Mouse (Mus musculus) kidney, embryonic 15.5 days (tissue): ENCODE measurements at regions not wholly inside any gene's neighbourhood (a gene's known extent, or its start where the extent isn't known, plus 50 kb on each side); places are given as distances from the start of the nearest gene placed in this dataset.

Experiments
- ATAC-seq: fragments of 200-750 bp; cut with Nextera tagmentation; replicated peaks from 2 replicates; pipeline ENCODE4 v1.8.0; 2017; ENCODE audit warnings: moderate TSS enrichment; ENCODE audit not compliant: low FRiP score
- H3K27ac ChIP-seq: fragments of 300-500 bp; sonication (generic); 2 replicates; pipeline ENCODE4 v1.5.1; 2015; ENCODE audit warnings: mild to moderate bottlenecking, inconsistent platforms
- H3K27me3 ChIP-seq: fragments of 300-500 bp; sonication (generic); 2 replicates; pipeline ENCODE4 v1.6.1; 2015; ENCODE audit warnings: inconsistent platforms
- H3K36me3 ChIP-seq: fragments of 300-500 bp; sonication (generic); 2 replicates; pipeline ENCODE4 v1.6.1; 2015; ENCODE audit warnings: inconsistent platforms
- H3K4me1 ChIP-seq: fragments of 300-500 bp; sonication (generic); 2 replicates; pipeline ENCODE4 v1.6.1; 2015; ENCODE audit warnings: inconsistent platforms
- H3K4me2 ChIP-seq: fragments of 300-500 bp; sonication (generic); 2 replicates; pipeline ENCODE4 v1.6.1; 2015; ENCODE audit warnings: moderate library complexity, mild to moderate bottlenecking, inconsistent platforms
- H3K4me3 ChIP-seq: fragments of 300-500 bp; sonication (generic); replicated peaks from 2 replicates; pipeline ENCODE4 v1.5.1; 2015; ENCODE audit warnings: mild to moderate bottlenecking, inconsistent platforms
- H3K9ac ChIP-seq: fragments of 300-500 bp; sonication (generic); 2 replicates; pipeline ENCODE4 v1.6.1; 2015; ENCODE audit warnings: mild to moderate bottlenecking, inconsistent platforms
- H3K9me3 ChIP-seq: fragments of 300-500 bp; sonication (generic); replicated peaks from 2 replicates; pipeline ENCODE4 v1.6.1; 2016; ENCODE audit warnings: inconsistent platforms
- WGBS: fragments of 180-500 bp; shearing (Covaris S2); methylation state at CpG from one replicate; pipeline ENCODE4 v1.1.7; 2015; ENCODE audit warnings: mixed read lengths; 5-methylcytosine and 5-hydroxymethylcytosine counted together

GRCm38 (mm10) chr4:105356616-105357015, 199.5 kb downstream of the Plpp3 start:
- Histone ChIP-seq H3K27me3 (no peaks in the 10 kb centered on the region), H3K4me3 (no peak overlapping the region), H3K9ac (no peak overlapping the region), H3K4me1 (peaks cover 7% of the 10 kb centered on the region), H3K4me2 (no peak overlapping the region), H3K27ac (peak overlapping the region; percentile 48; the same call in 1 of the 2 replicates), H3K36me3 (no peaks in the 10 kb centered on the region), H3K9me3 (no peaks in the 10 kb centered on the region)
- no peak for ATAC-seq
- 74% methylated on average over 3 of the region's 3 CpGs for WGBS

GRCm38 (mm10) chr4:105358725-105359124, 201.6 kb downstream of the Plpp3 start:
- no peak overlapping the region for H3K4me2 ChIP-seq
- no peaks in the 10 kb centered on the region for H3K36me3 ChIP-seq
- ATAC-seq = no peak
- H3K4me1 ChIP-seq = no peaks in the 10 kb centered on the region
- H3K27ac ChIP-seq = no peak overlapping the region
- no peak overlapping the region for H3K4me3 ChIP-seq
- WGBS = 26% methylated on average over 2 of the region's 2 CpGs
- H3K9me3 ChIP-seq = no peaks in the 10 kb centered on the region
- H3K9ac ChIP-seq = no peak overlapping the region
- no peaks in the 10 kb centered on the region for H3K27me3 ChIP-seq

- 77% methylated on average over 6 of the region's 6 CpGs for WGBS
- H3K4me2 ChIP-seq = no peak overlapping the region
- no peak overlapping the region for H3K4me3 ChIP-seq
Observed at GRCm38 (mm10) chr4:105364496-105364895, 207.3 kb downstream of the Plpp3 start.

GRCm38 (mm10) chr4:105365076-105365475, 207.9 kb downstream of the Plpp3 start:
- peak overlapping the region; percentile 29; the same call in 1 of the 2 replicates for H3K27ac ChIP-seq
- no peak overlapping the region for H3K4me3 ChIP-seq
- H3K9ac ChIP-seq = no peak overlapping the region
- 64% methylated on average over 5 of the region's 5 CpGs for WGBS
- no peaks in the 10 kb centered on the region for H3K9me3 ChIP-seq
- peaks cover 8% of the 10 kb centered on the region; the same call in 1 of the 2 replicates for H3K4me1 ChIP-seq
- H3K36me3 ChIP-seq = no peaks in the 10 kb centered on the region
- H3K27me3 ChIP-seq = no peaks in the 10 kb centered on the region
- no peak overlapping the region for H3K4me2 ChIP-seq
- peak; percentile 85 for ATAC-seq

More at GRCm38 (mm10) chr4:105364496-105364895, 207.3 kb downstream of the Plpp3 start:
- no peak for ATAC-seq
- Histone ChIP-seq H3K27ac (0 out of 2 replicates have a peak overlapping the region, but pooled peaks have one; percentile 29), H3K9ac (no peak overlapping the region), H3K4me1 (peaks cover 8% of the 10 kb centered on the region; the same call in 1 of the 2 replicates), H3K36me3 (no peaks in the 10 kb centered on the region), H3K9me3 (no peaks in the 10 kb centered on the region), H3K27me3 (no peaks in the 10 kb centered on the region)

GRCm38 (mm10) chr4:105376591-105376990, 219.4 kb downstream of the Plpp3 start:
- H3K9me3 ChIP-seq = no peaks in the 10 kb centered on the region
- no peaks in the 10 kb centered on the region for H3K27me3 ChIP-seq
- H3K9ac ChIP-seq = no peak overlapping the region
- H3K4me1 ChIP-seq = peaks cover 20% of the 10 kb centered on the region
- no peak overlapping the region for H3K4me2 ChIP-seq
- WGBS = 46% methylated on average over 5 of the region's 5 CpGs
- no peaks in the 10 kb centered on the region for H3K36me3 ChIP-seq
- no peak for ATAC-seq
- H3K27ac ChIP-seq = no peak overlapping the region
- no peak overlapping the region for H3K4me3 ChIP-seq

GRCm38 (mm10) chr4:105377469-105378187, 220.5 kb downstream of the Plpp3 start:
- Histone ChIP-seq H3K9ac (no peak overlapping the region), H3K27me3 (no peaks in the 10 kb centered on the region), H3K4me3 (no peak overlapping the region), H3K4me2 (no peak overlapping the region), H3K4me1 (peaks cover 20% of the 10 kb centered on the region), H3K9me3 (no peaks in the 10 kb centered on the region), H3K27ac (peak overlapping the region; percentile 72), H3K36me3 (no peaks in the 10 kb centered on the region)
- 0 out of 2 replicates have a peak, but pooled peaks have one; percentile 46 for ATAC-seq
- 26% methylated on average over 11 of the region's 11 CpGs for WGBS

GRCm38 (mm10) chr4:105384826-105385225, 227.7 kb downstream of the Plpp3 start:
- no peak overlapping the region for H3K9ac ChIP-seq
- H3K27ac ChIP-seq = no peak overlapping the region
- no peaks in the 10 kb centered on the region; the same call in 1 of the 2 replicates for H3K4me1 ChIP-seq
- H3K27me3 ChIP-seq = no peaks in the 10 kb centered on the region
- WGBS = 55% methylated on average over 3 of the region's 3 CpGs
- H3K4me2 ChIP-seq = no peak overlapping the region
- ATAC-seq = no peak
- H3K9me3 ChIP-seq = no peaks in the 10 kb centered on the region
- H3K4me3 ChIP-seq = no peak overlapping the region
- no peaks in the 10 kb centered on the region for H3K36me3 ChIP-seq

- 92% methylated on average over 5 of the region's 5 CpGs for WGBS
Observed at GRCm38 (mm10) chr4:105385481-105385880, 228.3 kb downstream of the Plpp3 start.

GRCm38 (mm10) chr4:105390378-105390777, 233.2 kb downstream of the Plpp3 start:
- no peak overlapping the region for H3K4me3 ChIP-seq
- 23% methylated on average over 5 of the region's 5 CpGs for WGBS
- H3K27ac ChIP-seq = peak overlapping the region; percentile 66
- no peaks in the 10 kb centered on the region for H3K9me3 ChIP-seq
- no peak overlapping the region for H3K9ac ChIP-seq
- no peaks in the 10 kb centered on the region for H3K27me3 ChIP-seq
- no peaks in the 10 kb centered on the region for H3K36me3 ChIP-seq
- peaks cover 14% of the 10 kb centered on the region for H3K4me1 ChIP-seq
- peak; percentile 64; the same call in 1 of the 2 replicates for ATAC-seq
- H3K4me2 ChIP-seq = no peak overlapping the region

More at GRCm38 (mm10) chr4:105385481-105385880, 228.3 kb downstream of the Plpp3 start:
- no peak for ATAC-seq
- no peaks in the 10 kb centered on the region for H3K27me3 ChIP-seq
- H3K4me2 ChIP-seq = no peak overlapping the region
- H3K4me3 ChIP-seq = no peak overlapping the region
- H3K36me3 ChIP-seq = no peaks in the 10 kb centered on the region
- H3K4me1 ChIP-seq = peaks cover 6% of the 10 kb centered on the region
- H3K9me3 ChIP-seq = no peaks in the 10 kb centered on the region
- H3K9ac ChIP-seq = no peak overlapping the region
- no peak overlapping the region for H3K27ac ChIP-seq

- no peak overlapping the region for H3K9ac ChIP-seq
- H3K36me3 ChIP-seq = no peaks in the 10 kb centered on the region
- no peak for ATAC-seq
- no peaks in the 10 kb centered on the region for H3K9me3 ChIP-seq
- no peaks in the 10 kb centered on the region for H3K27me3 ChIP-seq
- 68% methylated on average over 1 of the region's 1 CpGs for WGBS
- H3K4me2 ChIP-seq = no peak overlapping the region
- H3K27ac ChIP-seq = no peak overlapping the region
- peaks cover 14% of the 10 kb centered on the region for H3K4me1 ChIP-seq
- no peak overlapping the region for H3K4me3 ChIP-seq
Observed at GRCm38 (mm10) chr4:105394366-105394765, 237.2 kb downstream of the Plpp3 start.

- Histone ChIP-seq H3K36me3 (no peaks in the 10 kb centered on the region), H3K9me3 (no peaks in the 10 kb centered on the region), H3K27ac (no peak overlapping the region), H3K4me3 (no peak overlapping the region), H3K4me1 (no peaks in the 10 kb centered on the region), H3K9ac (no peak overlapping the region), H3K27me3 (no peaks in the 10 kb centered on the region), H3K4me2 (no peak overlapping the region)
- ATAC-seq = no peak
- WGBS = 78% methylated on average over 2 of the region's 2 CpGs
Observed at GRCm38 (mm10) chr4:105397451-105397850, 240.3 kb downstream of the Plpp3 start.

GRCm38 (mm10) chr4:105402021-105402420, 244.9 kb downstream of the Plpp3 start:
- Histone ChIP-seq H3K27me3 (no peaks in the 10 kb centered on the region), H3K9ac (no peak overlapping the region), H3K36me3 (no peaks in the 10 kb centered on the region), H3K27ac (no peak overlapping the region), H3K4me3 (no peak overlapping the region), H3K4me2 (no peak overlapping the region), H3K9me3 (no peaks in the 10 kb centered on the region), H3K4me1 (peaks cover 22% of the 10 kb centered on the region)
- no peak for ATAC-seq
- WGBS = 82% methylated on average over 3 of the region's 3 CpGs
